In the genomic region with DNA sequence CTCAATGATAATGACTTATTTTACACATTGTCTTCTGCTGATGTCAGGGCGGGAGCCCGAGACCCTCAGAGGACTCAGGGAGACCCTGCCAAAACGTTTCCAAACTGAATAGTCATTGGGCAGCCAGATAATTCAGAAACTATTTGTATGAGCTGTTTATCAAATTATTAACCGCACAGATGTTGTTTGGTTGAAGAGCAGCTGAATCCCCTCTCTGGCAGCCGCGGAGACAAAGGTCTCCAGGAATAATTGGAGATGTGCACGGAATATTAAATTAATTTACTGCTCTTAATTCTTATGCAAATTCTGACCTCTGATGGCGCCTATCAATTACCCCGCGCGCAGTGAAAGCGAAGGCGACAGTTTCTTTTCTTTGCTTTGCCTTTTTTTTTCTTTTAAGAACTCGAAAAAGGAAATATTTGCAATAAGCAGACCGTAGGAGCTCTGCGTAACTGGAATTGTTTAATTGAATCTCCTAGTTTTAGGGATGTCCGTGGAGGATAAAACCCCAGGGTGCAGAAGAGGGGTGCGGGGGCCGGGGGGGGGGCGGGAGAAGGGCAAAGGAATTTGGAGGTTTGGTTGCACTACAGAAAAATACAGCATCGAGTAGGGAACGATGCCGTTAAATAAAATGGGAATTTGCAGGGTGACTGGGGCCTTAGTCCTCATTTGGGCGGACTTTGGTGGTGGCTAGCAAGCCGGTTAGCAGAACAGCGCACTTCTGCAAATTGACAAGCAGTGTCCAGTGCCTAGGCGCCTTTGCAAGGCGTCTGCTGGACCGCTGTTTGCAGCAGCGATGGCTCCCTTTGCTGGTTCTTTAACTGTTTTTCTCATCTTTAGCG, we compare ENCODE assay signal across 11 mouse cellular contexts. TPM values are rescaled to one million over a fixed set of nuclear protein-coding genes. Genes with fewer than 3 reads are reported as not detected.
DNase-seq lines count a peak whose midpoint lies in the region; ATAC-seq and TF ChIP-seq lines count a peak whose summit lies in the region.
"Had no signal": no experiment of that assay in that cellular context is flagged by ENCODE, and none has a peak within 500 bp of the region (broad histone marks: within the 10 kb centered on the region; RNA-seq: fewer than 3 reads in every experiment).

No protein-coding gene starts in this region.

- no peak overlapping the region for H3K4me2 ChIP-seq in intestine, embryonic 14.5 days (ENCODE audit: low read length)
- H3K4me2 ChIP-seq in intestine, embryonic 15.5 days (replicated peaks), result no peak overlapping the region
- H3K4me2 ChIP-seq in hindbrain, embryonic 16.5 days (ENCODE audit: low read length), result peak overlapping the region; percentile 53
- peak overlapping the region; percentile 40 for H3K4me2 ChIP-seq in neural tube, embryonic 11.5 days (ENCODE audit: low read depth)
- no peak overlapping the region for H3K4me2 ChIP-seq in liver, postnatal 0 days (ENCODE audit: low read depth, low read length)
- no peak overlapping the region for H3K4me2 ChIP-seq in liver, embryonic 11.5 days

- H3K9ac ChIP-seq in intestine, embryonic 14.5 days (ENCODE audit: low read length), result no peak overlapping the region
- no peak overlapping the region for H3K9ac ChIP-seq in intestine, embryonic 15.5 days
- no peak overlapping the region for H3K9ac ChIP-seq in hindbrain, embryonic 16.5 days (ENCODE audit: low read depth, low read length)
- H3K9ac ChIP-seq in neural tube, embryonic 11.5 days (ENCODE audit: low read length), result peak overlapping the region; percentile 35
- H3K9ac ChIP-seq in liver, postnatal 0 days (replicated peaks), result no peak overlapping the region
- H3K9ac ChIP-seq in liver, embryonic 11.5 days (ENCODE audit: low read depth, low read length), result no peak overlapping the region
- H3K9ac ChIP-seq: kidney, embryonic 15.5 days had no signal

- TF ChIP-seq EP300 in liver, postnatal 0 days (IDR thresholded peaks at IDR 0.05; ENCODE audit: low read depth), result no peak

- no peaks in the 10 kb centered on the region for H3K36me3 ChIP-seq in intestine, embryonic 14.5 days (ENCODE audit: control insufficient read depth, insufficient read depth, low read length)
- no peaks in the 10 kb centered on the region for H3K36me3 ChIP-seq in intestine, embryonic 15.5 days
- no peaks in the 10 kb centered on the region for H3K36me3 ChIP-seq in embryonic facial prominence, embryonic 10.5 days (replicated peaks)
- no peaks in the 10 kb centered on the region for H3K36me3 ChIP-seq in hindbrain, embryonic 16.5 days (ENCODE audit: control insufficient read depth, insufficient read depth, low read length)
- H3K36me3 ChIP-seq in neural tube, embryonic 11.5 days (ENCODE audit: control insufficient read depth, insufficient read depth, low read length), result no peaks in the 10 kb centered on the region
- no peaks in the 10 kb centered on the region for H3K36me3 ChIP-seq in liver, postnatal 0 days (replicated peaks; ENCODE audit: insufficient read depth, low read length)
- no peaks in the 10 kb centered on the region for H3K36me3 ChIP-seq in liver, embryonic 11.5 days (ENCODE audit: control insufficient read depth, insufficient read depth, low read length)
- H3K36me3 ChIP-seq: kidney, embryonic 15.5 days had no signal

- peaks cover 98% of the 10 kb centered on the region for H3K27me3 ChIP-seq in intestine, embryonic 14.5 days (replicated peaks; ENCODE audit: control insufficient read depth, insufficient read depth, low read length)
- H3K27me3 ChIP-seq in intestine, embryonic 15.5 days (replicated peaks), result peaks cover 66% of the 10 kb centered on the region
- peaks cover 100% of the 10 kb centered on the region for H3K27me3 ChIP-seq in embryonic facial prominence, embryonic 10.5 days (replicated peaks; ENCODE audit: low read depth, poor library complexity, severe bottlenecking)
- peaks cover 36% of the 10 kb centered on the region for H3K27me3 ChIP-seq in hindbrain, embryonic 16.5 days (replicated peaks; ENCODE audit: control insufficient read depth, insufficient read depth, low read length)
- peaks cover 67% of the 10 kb centered on the region for H3K27me3 ChIP-seq in neural tube, embryonic 11.5 days (ENCODE audit: control insufficient read depth, insufficient read depth, low read length)
- peaks cover 76% of the 10 kb centered on the region for H3K27me3 ChIP-seq in liver, postnatal 0 days (ENCODE audit: insufficient read depth, low read length)
- H3K27me3 ChIP-seq in liver, embryonic 11.5 days (replicated peaks; ENCODE audit: control insufficient read depth, insufficient read depth, low read length), result peaks cover 73% of the 10 kb centered on the region
- H3K27me3 ChIP-seq: CH12.LX had no signal

- 5% methylated on average over 31 of the region's 31 CpGs for WGBS in intestine, embryonic 14.5 days
- WGBS in intestine, embryonic 15.5 days, result 5% methylated on average over 31 of the region's 31 CpGs
- WGBS in embryonic facial prominence, embryonic 10.5 days, result 3% methylated on average over 31 of the region's 31 CpGs
- WGBS in hindbrain, embryonic 16.5 days, result 2% methylated on average over 31 of the region's 31 CpGs
- WGBS in neural tube, embryonic 11.5 days, result 2% methylated on average over 31 of the region's 31 CpGs
- 7% methylated on average over 31 of the region's 31 CpGs for WGBS in liver, postnatal 0 days (ENCODE audit: insufficient replicate concordance)
- WGBS in liver, embryonic 11.5 days, result 6% methylated on average over 31 of the region's 31 CpGs

- no peak overlapping the region for H3K4me3 ChIP-seq in intestine, embryonic 14.5 days (ENCODE audit: low read depth, low read length)
- no peak overlapping the region for H3K4me3 ChIP-seq in intestine, embryonic 15.5 days (replicated peaks)
- H3K4me3 ChIP-seq in embryonic facial prominence, embryonic 10.5 days, result peak overlapping the region; percentile 30; the same call in 1 of the 2 replicates
- H3K4me3 ChIP-seq in hindbrain, embryonic 16.5 days (ENCODE audit: low read length), result 0 out of 2 replicates have a peak overlapping the region, but pooled peaks have one; percentile 7
- H3K4me3 ChIP-seq in neural tube, embryonic 11.5 days (ENCODE audit: low read depth, low read length), result no peak overlapping the region
- no peak overlapping the region for H3K4me3 ChIP-seq in liver, postnatal 0 days (ENCODE audit: low read depth, low read length)
- H3K4me3 ChIP-seq in liver, embryonic 11.5 days (ENCODE audit: low read depth, low read length), result no peak overlapping the region

- no peaks in the 10 kb centered on the region for H3K9me3 ChIP-seq in intestine, embryonic 14.5 days (ENCODE audit: control insufficient read depth, low read length)
- H3K9me3 ChIP-seq in intestine, embryonic 15.5 days, result no peaks in the 10 kb centered on the region
- H3K9me3 ChIP-seq in embryonic facial prominence, embryonic 10.5 days, result no peaks in the 10 kb centered on the region
- H3K9me3 ChIP-seq in hindbrain, embryonic 16.5 days (ENCODE audit: control insufficient read depth, low read length), result no peaks in the 10 kb centered on the region
- no peaks in the 10 kb centered on the region for H3K9me3 ChIP-seq in neural tube, embryonic 11.5 days (ENCODE audit: control insufficient read depth, low read length)
- no peaks in the 10 kb centered on the region for H3K9me3 ChIP-seq in liver, postnatal 0 days (ENCODE audit: low read length)
- H3K9me3 ChIP-seq in liver, embryonic 11.5 days (ENCODE audit: control insufficient read depth, low read length), result no peaks in the 10 kb centered on the region
- H3K9me3 ChIP-seq: kidney, embryonic 15.5 days had no signal

- no peaks in the 10 kb centered on the region for H3K4me1 ChIP-seq in intestine, embryonic 14.5 days (replicated peaks; ENCODE audit: control insufficient read depth, insufficient read depth, low read length)
- peaks cover 10% of the 10 kb centered on the region for H3K4me1 ChIP-seq in intestine, embryonic 15.5 days (replicated peaks)
- H3K4me1 ChIP-seq in embryonic facial prominence, embryonic 10.5 days, result peaks cover 31% of the 10 kb centered on the region
- no peaks in the 10 kb centered on the region; the same call in 1 of the 2 replicates for H3K4me1 ChIP-seq in hindbrain, embryonic 16.5 days (ENCODE audit: control insufficient read depth, insufficient read depth, low read depth, low read length)
- H3K4me1 ChIP-seq in neural tube, embryonic 11.5 days (ENCODE audit: control insufficient read depth, insufficient read depth, low read length), result peaks cover 10% of the 10 kb centered on the region; the same call in 1 of the 2 replicates
- no peaks in the 10 kb centered on the region for H3K4me1 ChIP-seq in liver, postnatal 0 days (ENCODE audit: insufficient read depth)
- no peaks in the 10 kb centered on the region for H3K4me1 ChIP-seq in liver, embryonic 11.5 days (replicated peaks; ENCODE audit: control insufficient read depth, insufficient read depth, low read length)

- peak; percentile 61 for DNase-seq in intestine, embryonic 14.5 days (ENCODE audit: low spot score)
- peak; percentile 39 for DNase-seq in embryonic facial prominence, embryonic 10.5 days (ENCODE audit: low spot score)
- peak; percentile 62 for DNase-seq in neural tube, embryonic 11.5 days (ENCODE audit: low spot score)
- DNase-seq in adrenal gland, postnatal 4 days (ENCODE audit: low spot score in 2 of 2), result no peak
- no peak for DNase-seq in liver, postnatal 0 days
- DNase-seq in liver, embryonic 11.5 days (ENCODE audit: low spot score), result no peak

- no peak for TF ChIP-seq CTCF in liver, postnatal 0 days (IDR thresholded peaks at IDR 0.05; ENCODE audit: low read depth)

- ATAC-seq in intestine, embryonic 14.5 days (replicated peaks; ENCODE audit: low FRiP score, low TSS enrichment, low read depth), result no peak
- no peak for ATAC-seq in intestine, embryonic 15.5 days
- no peak for ATAC-seq in hindbrain, embryonic 16.5 days
- no peak for ATAC-seq in neural tube, embryonic 11.5 days (ENCODE audit: insufficient read depth, low FRiP score, low TSS enrichment)
- ATAC-seq in liver, postnatal 0 days, result no peak
- ATAC-seq in liver, embryonic 11.5 days (replicated peaks; ENCODE audit: low FRiP score), result no peak
- ATAC-seq: activated CD4-positive, CD25-positive, alpha-beta regulatory T cell, adult 4 months had no signal

- H3K27ac ChIP-seq in intestine, embryonic 14.5 days (ENCODE audit: low read depth), result no peak overlapping the region
- no peak overlapping the region for H3K27ac ChIP-seq in intestine, embryonic 15.5 days
- no peak overlapping the region for H3K27ac ChIP-seq in embryonic facial prominence, embryonic 10.5 days (replicated peaks)
- H3K27ac ChIP-seq in hindbrain, embryonic 16.5 days (ENCODE audit: low read depth, low read length), result peak overlapping the region; percentile 63
- H3K27ac ChIP-seq in neural tube, embryonic 11.5 days (ENCODE audit: low read depth, low read length), result peak overlapping the region; percentile 86
- H3K27ac ChIP-seq in liver, postnatal 0 days (ENCODE audit: low read depth), result no peak overlapping the region
- H3K27ac ChIP-seq in liver, embryonic 11.5 days (ENCODE audit: low read depth, low read length), result no peak overlapping the region
- H3K27ac ChIP-seq: kidney, embryonic 15.5 days had no signal

RNA-seq across cellular contexts. Expression of gene Kiz, which starts 22.2 kb away (rescaled TPM):
- polyA plus RNA-seq in intestine, embryonic 14.5 days (2014; fragmentation: Nextera tagmentation; extraction: Ambion mirVana), result 26.9 and 30.0 TPM in 2 replicates
- polyA plus RNA-seq in intestine, embryonic 15.5 days (2015; fragmentation: Nextera tagmentation; extraction: Ambion mirVana), result 22.2 and 24.2 TPM in 2 replicates
- polyA plus RNA-seq in embryonic facial prominence, embryonic 10.5 days (2016; fragmentation: Nextera tagmentation; extraction: Ambion mirVana), result 23.4 and 25.2 TPM in 2 replicates
- polyA plus RNA-seq in hindbrain, embryonic 16.5 days (2015; fragmentation: Nextera tagmentation; extraction: Ambion mirVana), result 22.9 and 23.1 TPM in 2 replicates
- 29.3 and 31.0 TPM in 2 replicates for polyA plus RNA-seq in neural tube, embryonic 11.5 days (2014; fragmentation: Nextera tagmentation; extraction: Ambion mirVana)
- total RNA-seq in adrenal gland, postnatal 4 days (2021), result 10 to 100 TPM; 46.1 to 48.0 TPM
- polyA plus RNA-seq in liver, postnatal 0 days (2015; fragmentation: Nextera tagmentation; extraction: Ambion mirVana), result 8.2 and 8.5 TPM in 2 replicates
- polyA plus RNA-seq in liver, embryonic 11.5 days (2014; fragmentation: Nextera tagmentation; extraction: Ambion mirVana), result 17.2 and 22.3 TPM in 2 replicates

Comparison
In these comparisons a context has a peak if more than half of its experiments do, and no peak if none do; other contexts are left out.
1. DNase-seq: peak in intestine, embryonic 14.5 days (single experiment), embryonic facial prominence, embryonic 10.5 days (single experiment) and neural tube, embryonic 11.5 days (single experiment); none in adrenal gland, postnatal 4 days (0 of 2), liver, postnatal 0 days (single experiment) and liver, embryonic 11.5 days (single experiment).
2. H3K27ac ChIP-seq: peak in hindbrain, embryonic 16.5 days (single experiment) and neural tube, embryonic 11.5 days (single experiment); none in intestine, embryonic 14.5 days (single experiment), intestine, embryonic 15.5 days (single experiment), embryonic facial prominence, embryonic 10.5 days (single experiment), liver, postnatal 0 days (single experiment) and liver, embryonic 11.5 days (single experiment).
3. H3K4me2 ChIP-seq: peak in hindbrain, embryonic 16.5 days (single experiment) and neural tube, embryonic 11.5 days (single experiment); none in intestine, embryonic 14.5 days (single experiment), intestine, embryonic 15.5 days (single experiment), liver, postnatal 0 days (single experiment) and liver, embryonic 11.5 days (single experiment).
4. H3K4me3 ChIP-seq: peak in embryonic facial prominence, embryonic 10.5 days (single experiment) and hindbrain, embryonic 16.5 days (single experiment); none in intestine, embryonic 14.5 days (single experiment), intestine, embryonic 15.5 days (single experiment), neural tube, embryonic 11.5 days (single experiment), liver, postnatal 0 days (single experiment) and liver, embryonic 11.5 days (single experiment).